Mouse (Mus musculus): ENCODE results near the gene Capzb. TPM values are rescaled to one million over a fixed set of nuclear protein-coding genes. Genes with fewer than 3 reads are reported as not detected.

The Capzb gene
- total and polyA plus RNA-seq, 2 experiments from 2014 or later = 88.5 to 315 TPM

DNA sequence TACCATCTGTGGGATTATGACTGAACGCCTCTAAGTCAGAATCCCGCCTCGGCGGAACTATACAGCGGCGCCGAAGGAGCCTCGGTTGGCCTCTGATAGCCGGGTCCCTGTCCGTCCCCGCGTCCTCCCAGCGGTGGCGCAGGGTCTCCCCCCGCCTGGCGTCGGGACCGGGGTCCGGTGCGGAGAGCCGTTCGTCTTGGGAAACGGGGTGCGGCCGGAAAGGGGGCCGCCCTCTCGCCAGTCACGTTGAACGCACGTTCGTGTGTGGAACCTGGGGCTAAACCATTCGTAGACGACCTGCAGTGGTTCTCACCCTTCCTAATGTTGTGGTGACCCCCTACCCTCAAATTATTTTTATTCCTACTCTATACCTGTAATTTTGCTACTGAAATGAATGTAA lies 145.4 kb downstream of the Capzb start:
- no peak for TF ChIP-seq CTCF (IDR thresholded peaks at IDR 0.05; ENCODE audit: low read depth)
- Histone ChIP-seq H3K4me1 (ENCODE audit: insufficient read depth, low read length) (no peaks in the 10 kb centered on the region), H3K9me3 (ENCODE audit: low read length) (no peaks in the 10 kb centered on the region), H3K36me3 (ENCODE audit: insufficient read depth, low read length) (no peaks in the 10 kb centered on the region), H3K4me3 (ENCODE audit: low read length) (no peak overlapping the region), H3K4me2 (ENCODE audit: low read depth, low read length) (no peak overlapping the region), H3K27ac (no peak overlapping the region), H3K27me3 (ENCODE audit: insufficient read depth, low read length) (no peaks in the 10 kb centered on the region), H3K9ac (replicated peaks; ENCODE audit: low read length) (no peak overlapping the region)
- ATAC-seq (no peak), DNase-seq (ENCODE audit: low spot score) (no peak)
- 59% methylated on average over 33 of the region's 33 CpGs for WGBS

GRCm38 (mm10) chr4:139340835-139341234 lies 148.1 kb downstream of the Capzb start:
- ATAC-seq (no peak), DNase-seq (ENCODE audit: low spot score) (no peak)
- Histone ChIP-seq H3K36me3 (ENCODE audit: insufficient read depth, low read length) (no peaks in the 10 kb centered on the region), H3K4me3 (ENCODE audit: low read length) (no peak overlapping the region), H3K4me2 (ENCODE audit: low read depth, low read length) (no peak overlapping the region), H3K9me3 (ENCODE audit: low read length) (no peaks in the 10 kb centered on the region), H3K4me1 (ENCODE audit: insufficient read depth, low read length) (no peaks in the 10 kb centered on the region), H3K27ac (no peak overlapping the region), H3K9ac (replicated peaks; ENCODE audit: low read length) (no peak overlapping the region), H3K27me3 (ENCODE audit: insufficient read depth, low read length) (no peaks in the 10 kb centered on the region)
- WGBS = 78% methylated on average over 4 of the region's 4 CpGs
- TF ChIP-seq CTCF (IDR thresholded peaks at IDR 0.05; ENCODE audit: low read depth) = no peak

Small RNAs within 50 kb of the gene (microRNA-seq; reads per million reads assigned to microRNA genes)
- 0.53 to 0.72 reads per million in 2 experiments for gene Gm24245
- gene Gm25732 = 0 reads per million in 2 experiments

Other genes with a start within 250 kb of the Capzb start
- gene Rnf186, start 225.8 kb upstream of the Capzb start, total RNA-seq (2014; rRNA removed) = not detected in 2 replicates
- gene Rnf186, start 225.8 kb upstream of the Capzb start, polyA plus RNA-seq (2015; fragmentation: Nextera tagmentation; extraction: Ambion mirVana) = not detected in 2 replicates
- 2.8 and 4.0 TPM in 2 replicates for gene Tmco4, start 220.0 kb upstream of the Capzb start, total RNA-seq (2014; rRNA removed)
- 1.5 and 2.0 TPM in 2 replicates for gene Tmco4, start 220.0 kb upstream of the Capzb start, polyA plus RNA-seq (2015; fragmentation: Nextera tagmentation; extraction: Ambion mirVana)
- gene Htr6, start 117.3 kb upstream of the Capzb start, total RNA-seq (2014; rRNA removed) = 2.0 and 4.3 TPM in 2 replicates
- gene Htr6, start 117.3 kb upstream of the Capzb start, polyA plus RNA-seq (2015; fragmentation: Nextera tagmentation; extraction: Ambion mirVana) = 0.74 and 0.96 TPM in 2 replicates
- gene Nbl1, start 99.9 kb upstream of the Capzb start, total RNA-seq (2014; rRNA removed) = 69.4 and 85.3 TPM in 2 replicates
- 60.6 and 64.4 TPM in 2 replicates for gene Nbl1, start 99.9 kb upstream of the Capzb start, polyA plus RNA-seq (2015; fragmentation: Nextera tagmentation; extraction: Ambion mirVana)
- 17.1 and 19.1 TPM in 2 replicates for gene Minos1, start 61.8 kb upstream of the Capzb start, total RNA-seq (2014; rRNA removed)
- gene Minos1, start 61.8 kb upstream of the Capzb start, polyA plus RNA-seq (2015; fragmentation: Nextera tagmentation; extraction: Ambion mirVana) = 462 and 467 TPM in 2 replicates
- 23.1 and 23.5 TPM in 2 replicates for gene Pqlc2, start 117.8 kb downstream of the Capzb start, total RNA-seq (2014; rRNA removed)
- 13.3 and 13.7 TPM in 2 replicates for gene Pqlc2, start 117.8 kb downstream of the Capzb start, polyA plus RNA-seq (2015; fragmentation: Nextera tagmentation; extraction: Ambion mirVana)
- 58.5 and 73.3 TPM in 2 replicates for gene Akr7a5, start 117.8 kb downstream of the Capzb start, total RNA-seq (2014; rRNA removed)
- 67.6 and 69.2 TPM in 2 replicates for gene Akr7a5, start 117.8 kb downstream of the Capzb start, polyA plus RNA-seq (2015; fragmentation: Nextera tagmentation; extraction: Ambion mirVana)
- 23.7 and 29.7 TPM in 2 replicates for gene Mrto4, start 159.7 kb downstream of the Capzb start, total RNA-seq (2014; rRNA removed)
- 75.9 and 77.3 TPM in 2 replicates for gene Mrto4, start 159.7 kb downstream of the Capzb start, polyA plus RNA-seq (2015; fragmentation: Nextera tagmentation; extraction: Ambion mirVana)
- gene Emc1, start 159.7 kb downstream of the Capzb start, total RNA-seq (2014; rRNA removed) = 66.6 and 71.0 TPM in 2 replicates
- gene Emc1, start 159.7 kb downstream of the Capzb start, polyA plus RNA-seq (2015; fragmentation: Nextera tagmentation; extraction: Ambion mirVana) = 41.3 and 44.4 TPM in 2 replicates
- gene Ubr4, start 159.7 kb downstream of the Capzb start, total RNA-seq (2014; rRNA removed) = 180 and 184 TPM in 2 replicates
- 55.4 and 65.4 TPM in 2 replicates for gene Ubr4, start 159.7 kb downstream of the Capzb start, polyA plus RNA-seq (2015; fragmentation: Nextera tagmentation; extraction: Ambion mirVana)